Mouse (Mus musculus) spleen, adult 2 months (tissue): Measurements from ENCODE around the gene Brdt.

Experiments
- CTCF ChIP-seq: fragments of 200-500 bp; IDR thresholded peaks from 2 replicates; pipeline ENCODE4 v1.5.1; 2011; ENCODE audit warnings: mild to moderate bottlenecking, inconsistent platforms; ENCODE audit not compliant: insufficient read depth, insufficient read length, insufficient replicate concordance; ENCODE audit errors: extremely low read depth
- POLR2A ChIP-seq: fragments of 200-500 bp; IDR thresholded peaks from 2 replicates; pipeline ENCODE4 v1.6.1; 2011; ENCODE audit warnings: low read depth, low read length, inconsistent platforms

DNA sequence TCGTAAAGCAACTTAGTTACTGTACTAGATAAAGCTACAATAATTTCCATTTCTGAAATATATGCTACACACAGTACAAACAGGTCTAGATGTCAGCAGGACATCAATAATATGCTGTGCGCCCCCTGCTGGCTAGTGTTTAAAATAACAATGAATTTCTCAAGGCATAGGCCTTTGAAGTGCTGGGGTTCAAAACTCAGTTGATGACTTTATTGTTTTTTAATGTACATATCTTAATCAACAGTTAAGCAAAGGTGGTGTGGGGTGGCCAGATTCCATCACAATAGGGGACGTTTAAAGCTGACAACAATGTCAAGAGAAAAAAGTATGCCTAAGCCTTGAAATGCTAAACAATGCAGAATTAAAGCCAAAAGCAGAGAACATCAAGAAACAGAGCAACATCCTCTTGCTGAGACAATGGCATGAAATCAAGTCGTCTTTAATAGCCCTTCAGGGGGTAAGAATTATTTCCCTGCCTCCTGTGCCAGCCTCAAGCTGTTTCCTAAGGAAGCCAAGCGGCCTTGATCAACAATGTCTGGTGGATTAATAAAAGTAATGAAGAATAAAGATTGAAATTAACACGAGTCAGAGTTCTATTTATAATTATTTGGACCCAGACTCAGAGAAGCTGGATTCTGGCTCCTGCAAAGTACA, 43.6 kb upstream of the Brdt start:
- TF ChIP-seq POLR2A (no peak), CTCF (peak; percentile 15; the same call in 1 of the 2 replicates)
